Mouse (Mus musculus) ES-Bruce4 (cell line): ENCODE data around the gene Kif18a.

Source experiments
- CTCF ChIP-seq: IDR thresholded peaks from one replicate; pipeline ENCODE4 v1.8.1; 2011; ENCODE audit warnings: low read depth, low read length
- EP300 ChIP-seq: IDR thresholded peaks from 2 replicates; pipeline ENCODE4 v1.6.1; 2011; ENCODE audit warnings: low read depth, low read length; ENCODE audit not compliant: insufficient read depth
- POLR2A ChIP-seq: IDR thresholded peaks from one replicate; pipeline ENCODE4 v1.8.1; 2011; ENCODE audit warnings: low read length; ENCODE audit not compliant: insufficient read depth

DNA sequence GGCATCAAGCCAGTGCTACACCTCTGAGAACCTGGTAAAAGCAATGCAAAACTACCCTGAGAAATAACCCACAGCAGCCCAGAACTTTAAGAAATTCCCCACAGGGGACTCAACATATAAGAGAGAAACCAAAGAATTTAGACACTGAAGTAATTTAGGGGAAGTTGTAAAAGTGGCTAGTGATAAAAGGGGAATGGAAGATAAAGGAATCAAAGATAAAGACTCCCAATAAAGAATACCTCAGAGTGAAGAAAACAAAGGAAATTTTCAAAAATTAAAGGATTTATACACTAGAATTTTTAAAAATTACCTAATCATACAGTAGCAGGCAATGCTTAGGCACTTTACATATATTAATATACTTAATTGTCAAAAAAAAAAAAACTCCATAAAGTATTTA is 23.1 kb downstream of the Kif18a start:
- TF ChIP-seq CTCF: no peak
- TF ChIP-seq EP300: no peak
- TF ChIP-seq POLR2A: no peak
